Mouse (Mus musculus) retina, adult 2 months (tissue): ENCODE measurements around the gene Snd1.

Source experiments
- DNase-seq: peaks from one replicate; pipeline ENCODE4 v3.0.0-alpha.2; 2012; ENCODE audit warnings: low read depth, low spot score

Snd1 gene

DNA sequence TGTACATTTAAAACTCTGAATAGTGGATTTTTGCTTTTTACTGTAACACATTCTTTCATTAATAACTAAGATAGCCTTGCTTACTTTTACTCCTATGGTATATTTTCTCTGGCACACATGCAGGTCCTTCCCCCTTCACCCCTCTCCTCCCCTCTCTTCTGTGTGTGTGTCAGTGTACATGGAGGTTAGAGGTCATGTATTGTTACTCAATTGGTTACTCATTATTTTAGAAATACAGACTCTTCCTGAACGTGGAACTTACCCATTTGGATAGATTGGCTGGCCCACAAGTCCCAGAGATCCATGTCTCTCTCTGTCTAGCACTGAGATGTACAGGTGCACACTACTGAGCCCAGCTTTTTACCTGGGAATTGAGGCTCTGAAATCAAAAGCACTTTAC, 160.2 kb downstream of the Snd1 start:
- no peak for DNase-seq

DNA sequence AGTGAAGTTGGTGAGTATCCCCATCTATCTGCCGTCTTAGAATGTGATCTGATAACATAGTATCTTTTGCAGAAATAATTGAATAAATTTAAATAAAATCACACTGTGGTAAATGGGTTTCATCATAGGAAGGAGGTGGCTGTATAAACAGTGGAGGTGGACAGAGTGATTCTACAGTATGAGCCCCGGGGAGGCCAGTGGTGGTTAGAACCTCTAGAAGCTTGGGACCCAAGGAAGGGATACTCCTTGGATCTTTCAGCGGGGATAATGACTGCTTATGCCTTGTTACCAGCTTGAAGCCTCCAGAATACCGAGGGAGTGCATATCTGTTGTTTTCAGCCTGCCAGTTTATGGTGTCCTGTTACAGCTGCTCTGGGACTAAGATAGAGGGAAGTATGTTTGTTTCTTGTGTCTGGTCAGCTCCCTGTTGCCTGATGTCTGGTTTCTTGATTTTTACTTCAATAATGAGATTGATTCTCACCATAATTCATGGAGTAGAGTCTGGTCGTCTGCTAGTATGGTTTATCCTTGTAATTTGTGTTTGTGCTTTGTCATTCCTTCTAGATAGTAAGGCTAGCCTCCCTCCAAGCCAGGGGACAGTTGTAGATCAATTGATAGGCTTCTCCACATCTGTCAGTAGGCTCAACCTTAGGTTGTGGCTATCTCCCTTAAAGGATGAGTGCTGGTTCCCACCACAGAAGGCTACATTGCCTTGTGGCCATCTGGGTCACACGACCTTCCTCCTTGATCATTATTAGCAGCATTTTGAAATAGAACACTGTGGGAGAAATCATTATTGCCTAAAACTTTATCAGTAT, 160.8 kb downstream of the Snd1 start:
- no peak for DNase-seq

DNA sequence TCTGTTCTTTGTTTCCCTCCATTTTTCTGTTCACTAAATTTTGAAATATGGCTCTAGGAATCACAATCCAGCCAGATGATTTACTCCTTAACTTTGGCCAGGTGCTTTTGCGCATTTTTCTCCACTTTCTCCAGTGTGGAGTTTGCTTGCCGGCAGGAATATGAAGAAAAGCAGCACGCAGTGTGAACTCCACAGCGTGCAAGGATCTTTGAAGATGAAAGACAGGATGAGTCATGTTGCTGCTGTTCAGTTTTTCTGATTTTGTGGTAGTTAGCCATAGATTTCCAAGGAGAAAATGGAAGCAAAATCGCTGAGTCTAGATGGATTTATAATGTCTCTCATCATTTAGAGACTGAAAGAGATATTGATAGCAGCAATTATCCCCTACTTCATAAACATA, 165.1 kb downstream of the Snd1 start:
- DNase-seq: no peak

DNA sequence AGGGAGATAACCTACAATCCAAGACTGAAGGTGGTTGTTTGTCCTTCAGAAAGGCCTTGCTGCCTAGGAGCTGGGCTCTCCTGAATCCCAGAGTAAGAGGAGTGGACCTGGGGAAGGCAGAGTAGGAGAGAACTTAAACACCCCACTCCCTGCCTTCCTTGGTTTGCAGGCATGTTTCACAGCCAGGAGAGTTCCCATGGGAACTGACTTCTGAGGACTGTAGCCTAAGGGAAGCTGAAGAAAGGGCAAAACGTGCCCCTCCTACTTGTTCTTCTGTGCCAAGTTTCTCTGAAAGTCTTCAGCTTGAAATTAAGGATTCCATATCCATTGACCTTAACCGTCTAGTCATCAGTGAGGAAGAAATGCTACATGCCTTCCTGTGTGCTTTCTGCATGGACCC, 168.0 kb downstream of the Snd1 start:
- DNase-seq: no peak

DNA sequence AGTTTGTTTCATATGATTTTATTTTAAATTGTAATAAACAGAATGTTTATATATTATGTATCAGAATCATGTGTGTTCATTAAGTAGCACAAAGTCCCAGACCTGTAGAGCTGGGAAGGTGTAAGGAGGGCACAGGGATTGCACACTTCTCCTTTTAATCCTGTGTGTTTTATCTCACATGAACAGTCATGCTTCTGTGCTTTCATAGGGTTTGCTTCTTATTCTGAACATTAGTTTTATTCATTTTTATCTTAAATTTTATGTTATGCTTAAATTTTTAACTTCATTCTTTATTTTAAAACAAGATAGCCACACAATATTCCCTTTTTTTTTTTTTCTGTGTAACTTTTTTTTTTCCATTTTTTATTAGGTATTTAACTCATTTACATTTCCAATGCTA, 170.3 kb downstream of the Snd1 start:
- DNase-seq: no peak

DNA sequence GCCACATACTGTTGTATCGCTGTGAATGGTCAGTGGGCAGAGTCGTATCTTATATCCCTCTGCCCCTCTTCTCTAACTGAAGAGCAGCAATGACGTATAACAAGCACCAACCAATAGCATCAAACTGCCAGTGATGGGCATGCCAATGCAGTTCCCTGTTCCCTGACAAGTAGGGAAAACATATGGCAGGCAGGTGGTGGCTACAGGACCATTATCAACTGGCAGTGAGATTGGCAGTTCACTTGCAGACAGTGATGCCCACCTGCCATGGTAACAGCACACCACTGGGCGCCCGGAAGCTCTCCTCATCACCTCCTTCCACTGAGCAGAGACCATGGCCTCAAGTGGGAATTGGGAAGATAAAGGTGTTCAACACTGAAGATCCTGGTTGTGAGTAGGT, 181.6 kb downstream of the Snd1 start:
- DNase-seq: no peak

DNA sequence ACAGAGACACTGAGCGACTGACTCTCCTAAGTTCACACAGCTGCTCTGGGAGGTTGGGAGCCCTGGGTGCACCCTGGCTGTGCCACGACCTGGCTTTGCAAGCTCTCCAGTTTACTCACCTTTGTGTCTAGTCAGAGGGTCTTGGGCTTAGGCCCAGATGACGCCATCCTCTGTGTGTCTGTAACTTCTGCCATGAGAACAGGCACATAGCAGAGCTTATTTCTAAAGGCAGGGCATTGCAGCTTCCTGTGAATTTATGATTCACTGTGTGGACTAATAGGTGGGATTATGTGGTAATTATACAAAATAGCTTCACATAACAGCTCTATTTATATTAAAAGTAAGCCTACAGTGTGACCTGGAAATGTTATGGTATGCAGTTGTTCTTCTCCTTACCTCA, 188.1 kb downstream of the Snd1 start:
- DNase-seq: no peak

DNA sequence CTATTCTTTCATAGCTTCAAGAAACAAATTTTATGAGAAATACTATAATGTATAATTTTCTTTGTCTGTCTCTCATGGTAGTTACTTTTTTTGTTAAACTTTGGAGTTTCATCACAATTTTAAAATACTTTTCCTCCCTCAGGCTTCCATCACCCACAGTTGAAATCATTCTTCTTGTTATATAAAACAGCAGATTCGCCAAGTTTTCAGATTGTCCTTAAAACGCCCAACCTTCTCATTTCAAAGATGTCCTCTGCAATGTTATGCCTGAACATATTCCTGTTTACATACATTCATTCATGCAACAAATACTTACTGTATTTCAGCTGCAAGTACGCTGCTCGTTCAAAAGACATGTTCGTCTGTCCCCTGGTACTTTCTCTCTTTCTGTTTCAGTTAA, 188.7 kb downstream of the Snd1 start:
- DNase-seq: no peak

DNA sequence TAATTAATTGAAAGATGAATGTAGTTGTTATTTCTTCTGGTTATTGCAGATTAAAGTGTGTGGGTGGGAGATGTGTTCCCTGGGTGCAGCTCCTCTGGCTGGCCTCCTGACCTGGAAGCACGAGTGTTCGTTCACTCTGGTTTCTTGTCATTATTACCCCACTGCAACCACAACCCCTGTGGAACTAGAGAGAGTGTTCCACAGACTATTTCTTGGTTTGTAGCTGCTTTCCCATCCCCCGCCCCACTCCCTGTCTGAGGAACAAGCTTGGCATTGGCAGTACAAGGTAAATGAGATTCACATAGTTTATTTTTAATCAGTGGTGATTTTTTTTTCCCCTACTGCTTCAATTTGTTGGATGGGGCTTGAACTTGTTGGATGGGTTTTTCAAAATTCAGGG, 189.8 kb downstream of the Snd1 start:
- no peak for DNase-seq

DNA sequence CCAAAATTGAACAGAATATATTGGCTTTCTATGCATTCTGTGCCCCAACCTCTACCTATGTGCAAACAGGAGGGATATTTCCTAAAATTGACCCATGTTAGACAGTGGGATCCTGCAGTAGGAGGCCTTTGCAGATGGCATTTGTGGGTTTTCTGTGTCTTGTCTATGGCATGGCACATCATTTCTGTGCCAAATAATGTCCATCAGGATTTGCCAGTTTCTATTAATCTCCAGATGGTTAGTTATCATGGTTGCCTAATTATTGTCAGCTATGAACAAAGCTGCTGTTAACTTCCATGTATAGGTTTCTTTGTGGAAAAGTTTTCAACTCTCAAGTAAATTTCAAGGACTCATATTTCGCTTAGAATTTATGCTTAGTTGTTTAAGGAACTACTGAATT, 192.6 kb downstream of the Snd1 start:
- no peak for DNase-seq

DNA sequence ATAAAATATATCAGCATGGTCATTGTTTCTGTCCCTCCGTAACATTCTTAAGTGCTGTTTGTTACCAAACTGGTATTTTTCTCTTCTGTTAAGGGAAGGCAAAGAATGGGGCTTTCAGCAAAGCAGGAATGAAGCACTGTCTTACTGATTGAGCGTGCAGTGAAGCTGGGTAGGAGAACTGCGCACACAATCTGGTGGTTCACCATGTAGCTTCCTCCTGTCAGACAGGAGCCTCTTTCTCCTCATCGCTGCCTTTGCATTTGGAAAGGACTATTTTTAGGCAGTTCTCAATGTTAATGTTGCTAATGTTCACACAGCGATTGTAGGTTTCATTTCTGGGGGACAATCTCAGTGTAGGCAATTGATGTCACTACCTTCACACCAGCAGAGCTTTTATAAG, 194.3 kb downstream of the Snd1 start:
- no peak for DNase-seq

DNA sequence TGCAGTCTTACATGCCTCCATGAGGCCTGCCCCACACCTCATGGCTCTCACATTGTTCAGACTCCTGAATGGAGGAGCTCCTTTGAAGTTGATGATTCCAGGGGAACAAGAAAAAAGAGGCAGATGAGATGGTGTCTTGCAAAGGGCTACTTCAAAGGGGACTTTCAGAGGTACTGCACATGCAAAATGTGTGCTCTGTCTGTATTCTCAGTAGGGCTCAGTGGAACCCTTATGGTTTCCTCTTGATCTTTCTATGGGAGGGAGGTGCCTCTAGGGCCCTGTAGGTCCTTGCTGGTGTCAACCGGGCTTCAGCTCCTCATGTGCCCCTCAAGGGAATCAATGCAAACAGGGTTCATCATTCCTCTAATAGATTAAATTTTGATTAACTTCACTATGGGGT, 197.4 kb downstream of the Snd1 start:
- no peak for DNase-seq

DNA sequence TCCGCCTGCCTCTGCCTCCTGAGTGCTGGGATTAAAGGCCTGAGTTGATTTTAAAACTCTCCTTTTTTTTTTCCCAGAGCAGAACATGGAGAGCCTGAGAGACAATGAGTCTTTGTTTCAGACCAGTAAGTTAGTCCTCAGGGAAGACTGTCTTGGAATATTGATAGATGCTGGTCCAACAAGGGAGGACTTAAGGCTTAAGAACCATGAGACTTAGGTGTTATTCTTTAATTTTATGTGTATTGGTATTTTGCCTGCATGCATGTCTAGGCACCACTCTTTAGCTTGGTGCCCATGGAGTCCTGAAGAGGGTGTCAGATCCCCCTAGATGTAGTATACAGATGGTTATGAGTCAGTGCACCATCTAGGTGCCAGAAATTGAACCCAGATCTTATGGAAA, 199.7 kb downstream of the Snd1 start:
- no peak for DNase-seq

DNA sequence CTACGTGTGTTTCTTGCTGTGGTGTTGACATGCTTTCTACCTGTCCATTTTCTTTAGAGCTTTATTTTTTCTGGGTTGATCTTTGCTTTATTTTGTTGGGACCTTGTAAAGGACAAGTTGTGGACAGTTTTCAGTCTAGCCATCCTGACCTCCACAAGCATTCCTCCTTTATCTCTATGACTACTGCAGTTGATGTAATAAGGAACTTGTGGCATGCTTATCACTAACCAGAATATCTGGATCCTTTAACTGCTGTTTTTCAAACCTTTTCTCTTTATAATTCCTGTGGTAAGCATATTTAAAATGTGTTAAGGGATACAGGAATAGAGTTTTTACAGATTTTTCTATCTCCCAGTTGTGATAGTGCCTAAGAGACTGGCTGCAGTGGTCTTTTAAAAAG, 204.0 kb downstream of the Snd1 start:
- no peak for DNase-seq

DNA sequence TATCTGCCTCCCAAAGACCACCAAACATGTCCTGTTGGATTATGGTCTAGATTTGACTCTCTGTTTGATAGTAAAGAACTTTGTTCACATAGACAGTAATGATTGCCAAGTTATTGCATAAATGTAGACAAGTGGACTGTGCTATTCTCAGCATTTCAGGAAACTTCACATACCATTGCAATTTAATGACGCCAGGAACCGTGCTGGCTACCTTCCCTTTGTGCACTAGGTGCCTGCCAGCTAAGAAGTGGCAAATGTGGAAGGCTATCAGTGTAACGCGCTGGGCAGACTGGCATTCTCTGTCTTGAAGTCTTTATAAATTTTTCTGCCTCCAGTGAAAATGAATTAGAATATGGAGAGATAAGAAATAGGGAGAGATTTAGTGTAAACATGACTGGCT, 205.6 kb downstream of the Snd1 start:
- no peak for DNase-seq

DNA sequence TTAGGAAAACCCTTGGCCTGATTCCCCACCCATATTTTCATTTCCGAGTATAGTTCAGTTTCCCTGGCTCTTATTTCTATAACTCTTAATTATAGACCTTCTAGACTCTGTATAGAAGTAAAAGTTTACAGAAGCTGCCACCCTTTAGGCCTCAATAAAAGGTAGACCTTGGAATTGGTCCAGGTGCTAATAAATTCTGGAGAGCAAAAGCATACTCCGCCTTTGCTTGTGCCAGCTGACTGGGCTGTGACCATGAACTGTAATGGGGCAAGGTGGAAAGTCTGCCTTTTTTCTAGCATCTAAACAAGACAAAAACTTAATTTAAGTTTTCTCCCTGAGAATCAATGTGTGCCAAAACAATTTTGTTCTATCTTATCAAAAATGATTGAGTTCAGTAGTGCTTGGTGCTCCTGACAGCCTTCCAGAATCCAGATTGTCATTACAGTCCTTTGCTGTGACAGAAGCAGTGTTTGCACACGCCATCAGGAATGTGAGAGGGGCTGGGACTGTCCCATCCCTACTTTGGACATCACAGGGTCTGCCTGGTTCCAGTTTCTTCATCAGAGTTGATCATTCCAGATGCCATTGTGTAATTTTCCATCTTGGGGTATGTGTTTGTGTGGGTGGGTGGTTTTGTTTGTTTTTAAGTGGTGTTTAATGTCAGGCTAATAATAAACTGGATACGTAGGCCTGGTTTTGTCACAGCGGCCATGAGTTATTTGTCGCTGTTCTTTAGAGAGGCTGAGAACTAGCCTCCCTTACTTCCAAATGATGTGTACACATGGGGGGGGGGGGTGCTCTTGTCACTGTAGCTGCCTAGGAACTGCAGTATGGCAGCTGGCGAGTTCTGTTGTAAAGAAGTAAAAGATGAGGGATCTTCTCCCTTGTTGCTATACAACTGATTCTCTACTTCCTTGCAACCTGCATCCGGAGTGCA, 206.8 kb downstream of the Snd1 start:
- no peak for DNase-seq

DNA sequence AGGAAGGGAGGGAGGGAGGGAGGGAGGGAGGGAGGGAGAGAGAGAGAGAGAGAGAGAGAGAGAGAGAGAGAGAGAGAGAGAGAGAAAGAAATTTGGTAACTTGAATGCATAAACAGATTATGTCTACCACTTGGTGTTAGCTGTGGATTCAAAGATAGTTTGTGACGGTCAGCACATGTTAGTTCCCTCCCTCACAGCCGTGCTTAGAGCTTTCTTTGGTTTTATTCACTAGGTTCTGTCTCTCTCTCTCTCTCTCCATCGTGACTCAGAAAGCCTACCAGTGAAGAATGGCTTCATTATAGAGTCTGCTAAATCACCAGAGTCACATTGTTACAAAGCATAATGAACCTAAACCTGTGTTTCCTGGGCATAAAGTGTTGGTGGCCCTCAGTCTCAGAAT, 210.1 kb downstream of the Snd1 start:
- no peak for DNase-seq

DNA sequence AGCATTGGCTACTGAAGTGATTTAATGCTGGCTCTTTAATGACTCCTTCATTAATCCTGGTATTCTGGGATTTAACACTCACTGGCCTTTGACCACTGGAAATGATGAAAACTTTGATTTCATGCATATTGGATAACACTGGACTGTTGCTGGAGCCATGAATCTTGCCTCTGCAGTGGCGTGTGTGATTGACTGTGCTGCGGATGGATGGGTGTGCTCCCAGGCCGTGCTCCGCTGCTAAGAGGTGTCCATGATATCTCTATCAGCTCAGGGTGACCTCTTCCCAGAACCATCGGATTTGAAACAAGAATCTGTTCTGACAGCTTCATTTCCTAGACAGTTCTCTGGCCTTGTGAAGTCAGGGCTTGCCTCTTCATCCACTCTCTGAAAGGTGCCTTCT, 210.8 kb downstream of the Snd1 start:
- no peak for DNase-seq

DNA sequence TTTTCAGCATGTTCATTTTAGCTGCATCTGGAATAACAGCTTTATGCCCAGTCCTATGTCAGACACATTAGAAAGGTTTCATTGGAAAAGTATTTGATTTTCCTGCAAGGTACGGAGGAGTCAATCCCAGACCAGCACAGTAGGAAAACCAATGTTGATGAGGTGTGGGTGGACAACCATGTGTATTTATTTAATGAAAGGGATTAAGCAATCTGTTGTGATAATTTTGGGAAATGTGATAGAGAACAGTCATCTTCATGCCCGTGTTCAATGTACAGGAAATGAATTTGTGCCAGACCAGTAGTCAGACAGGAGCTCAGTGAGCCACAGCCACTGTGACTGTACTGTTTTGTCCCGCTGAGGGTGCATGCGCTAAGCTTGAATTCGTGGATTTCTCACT, 212.8 kb downstream of the Snd1 start:
- no peak for DNase-seq

DNA sequence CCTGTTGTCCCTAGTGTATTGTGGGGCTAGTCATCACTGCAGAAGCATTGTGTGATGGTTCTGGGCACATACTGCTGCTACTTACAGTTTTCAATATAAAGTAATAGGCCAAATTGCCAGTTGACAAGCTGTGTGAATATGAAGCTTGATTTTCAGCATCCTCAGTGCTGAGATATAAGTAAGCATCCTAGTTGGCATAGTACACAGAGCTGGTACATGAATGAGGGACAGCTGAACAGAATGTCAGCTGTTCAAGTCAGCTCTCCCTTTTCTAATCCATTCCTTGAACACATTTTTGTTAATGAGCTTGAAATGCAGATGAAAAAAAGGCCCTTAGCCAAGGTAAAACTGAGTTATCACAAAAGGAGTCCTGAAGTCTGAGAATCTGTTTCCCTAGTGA, 217.7 kb downstream of the Snd1 start:
- DNase-seq: no peak

DNA sequence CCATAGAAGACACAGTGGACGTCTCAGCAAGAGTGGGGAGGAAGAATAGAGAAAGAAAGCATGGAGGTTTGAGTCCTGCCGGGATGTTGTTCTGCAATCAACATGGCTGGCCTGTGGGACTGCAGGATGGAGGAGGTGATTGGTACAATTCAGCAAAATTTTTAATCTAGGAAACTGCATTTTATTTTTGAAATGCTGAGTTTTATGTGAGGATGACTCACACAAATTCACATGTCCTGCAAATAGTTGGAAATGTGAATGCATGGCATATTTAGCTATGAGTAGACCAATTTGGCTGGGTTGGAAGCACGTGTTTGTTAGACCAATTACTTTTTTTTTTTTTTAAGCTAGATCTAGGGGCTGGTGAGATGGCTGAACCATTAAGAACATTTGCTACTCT, 222.3 kb downstream of the Snd1 start:
- no peak for DNase-seq

DNA sequence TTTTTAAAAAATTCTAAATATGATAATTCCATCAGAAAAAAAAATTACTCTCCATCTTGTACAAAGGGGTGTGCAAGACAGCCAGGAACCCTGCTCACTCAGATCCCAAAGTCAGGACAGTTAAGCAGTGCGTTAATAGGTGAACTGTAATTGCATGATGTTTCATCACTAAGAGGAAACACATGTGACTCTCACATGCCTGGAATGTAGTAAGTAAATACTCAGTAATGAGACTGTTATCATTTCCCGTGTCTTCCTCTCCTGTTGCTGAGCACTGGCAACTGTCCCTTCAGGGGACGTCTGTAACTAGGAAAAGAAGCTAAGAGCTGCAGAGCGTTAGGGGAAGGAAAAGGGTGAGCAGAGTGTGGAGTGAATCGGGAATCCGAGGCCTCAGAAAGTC, 229.7 kb downstream of the Snd1 start:
- no peak for DNase-seq
